Mouse (Mus musculus) embryonic stem cell, embryonic (primary cell): ENCODE measurements around the gene Mnd1.

ENCODE experiments used
- CTCF ChIA-PET, 4 experiments: fragments of 300-600 bp in 2 of 4; fragments of 350-600 bp in 2 of 4; sonication (Branson Sonifier 250); formaldehyde crosslinking; loops; one replicate each; lab custom pipeline; 2022; ENCODE audit warnings: inconsistent platforms in 2 of 4; lab: Charles Lee
- POLR2A ChIA-PET, 4 experiments: fragments of 300-600 bp in 2 of 4; fragments of 350-600 bp in 2 of 4; sonication (Branson Sonifier 250); formaldehyde crosslinking; loops; one replicate each; lab custom pipeline; 2022; ENCODE audit warnings: antibody characterized with exemption in 4 of 4, inconsistent platforms in 1 of 4; lab: Charles Lee

The Mnd1 gene

GRCm38 (mm10) chr3:84173581-84174154 lies 18.1 kb upstream of the Mnd1 start, which contains the start of gene Gm6525:
TSS of gene Gm6525 (plus strand) at chr3:84174104.
- ChIA-PET POLR2A (interaction anchor here in 2 of 4 experiments (0.7 to 1.4 kb wide), 5 partner anchors 9 to 131 kb away, joined by 3 to 4 read pairs (median 3); partner anchors contain the start of gene Mnd1 (in 1 of the 2)), CTCF (interaction anchor here (0.7 to 4.1 kb wide), 6 partner anchors 131 to 141 kb away, joined by 4 to 33 read pairs (median 6); no protein-coding TSS in a partner anchor)

GRCm38 (mm10) chr3:84172406-84172805 lies 16.8 kb upstream of the Mnd1 start:
- ChIA-PET CTCF (interaction anchor here (0.6 to 4.1 kb wide), 5 partner anchors 142 to 231 kb away, joined by 3 to 33 read pairs (median 4); no protein-coding TSS in a partner anchor), POLR2A (interaction anchor here in 3 of 4 experiments (0.6 to 1.2 kb wide), 4 partner anchors 9 to 379 kb away, joined by 3 to 5 read pairs (median 4); no protein-coding TSS in a partner anchor)

- ChIA-PET CTCF (interaction anchor here (0.6 to 2.2 kb wide), 23 partner anchors 12 to 329 kb away, joined by 3 to 13 read pairs (median 4); partner anchors contain the start of genes Tlr2 (in 1 of the 4) and Tmem131l (in 1 of the 4)), POLR2A (interaction anchor here in 3 of 4 experiments (0.6 to 2.0 kb wide), 4 partner anchors 14 to 385 kb away, joined by 3 to 6 read pairs (median 4); no protein-coding TSS in a partner anchor)
Measured at GRCm38 (mm10) chr3:84169393-84170005, 13.9 kb upstream of the Mnd1 start.

- POLR2A ChIA-PET = interaction anchor here in 3 of 4 experiments (0.6 to 2.0 kb wide), 3 partner anchors 13 to 385 kb away, joined by 4 to 6 read pairs (median 5); no protein-coding TSS in a partner anchor
- CTCF ChIA-PET = interaction anchor here (0.7 to 2.2 kb wide), 17 partner anchors 12 to 328 kb away, joined by 3 to 13 read pairs (median 5); partner anchors contain the start of gene Tlr2 (in 1 of the 4)
Measured at GRCm38 (mm10) chr3:84168943-84169342, 13.4 kb upstream of the Mnd1 start.

- POLR2A ChIA-PET = interaction anchor here in 1 of 4 experiments (0.7 kb wide), 1 partner anchor 15 kb away, joined by 3 read pairs; no protein-coding TSS in a partner anchor
- CTCF ChIA-PET = interaction anchor here in 1 of 4 experiments (0.6 kb wide), 1 partner anchor 401 kb away, joined by 6 read pairs; no protein-coding TSS in a partner anchor
Measured at GRCm38 (mm10) chr3:84166073-84166472, 10.5 kb upstream of the Mnd1 start.

- ChIA-PET POLR2A (no interaction called here), CTCF (no interaction called here)
Measured at GRCm38 (mm10) chr3:84165391-84165790, 9.8 kb upstream of the Mnd1 start.

GRCm38 (mm10) chr3:84157559-84158350 lies 2.2 kb upstream of the Mnd1 start:
- CTCF ChIA-PET = interaction anchor here in 2 of 4 experiments (0.6 to 1.7 kb wide), 2 partner anchors 12 to 469 kb away, joined by 3 to 4 read pairs; no protein-coding TSS in a partner anchor
- POLR2A ChIA-PET = interaction anchor here in 1 of 4 experiments (1.2 kb wide), 1 partner anchor 24 kb away, joined by 3 read pairs; no protein-coding TSS in a partner anchor

- POLR2A ChIA-PET = interaction anchor here in 1 of 4 experiments (1.2 kb wide), 1 partner anchor 25 kb away, joined by 3 read pairs; no protein-coding TSS in a partner anchor
- CTCF ChIA-PET = interaction anchor here in 2 of 4 experiments (1.6 to 1.7 kb wide), 2 partner anchors 12 to 156 kb away, joined by 4 read pairs; no protein-coding TSS in a partner anchor
Measured at GRCm38 (mm10) chr3:84157011-84157410, 1.4 kb upstream of the Mnd1 start.

- ChIA-PET POLR2A (interaction anchor here in 3 of 4 experiments (0.7 to 1.5 kb wide), 17 partner anchors 14 to 319 kb away, joined by 3 to 7 read pairs (median 3); partner anchors contain the start of gene Trim2 (in 1 of the 3)), CTCF (interaction anchor here (0.6 to 1.6 kb wide), 12 partner anchors 28 to 354 kb away, joined by 3 to 7 read pairs (median 3); no protein-coding TSS in a partner anchor)
Measured at GRCm38 (mm10) chr3:84156105-84156504, 519 bp upstream of the Mnd1 start.

- POLR2A ChIA-PET = interaction anchor here in 3 of 4 experiments (0.6 to 1.5 kb wide), 8 partner anchors 18 to 926 kb away, joined by 3 to 7 read pairs (median 4); no protein-coding TSS in a partner anchor
- CTCF ChIA-PET = interaction anchor here in 3 of 4 experiments (0.5 to 1.5 kb wide), 5 partner anchors 64 to 595 kb away, joined by 3 to 7 read pairs (median 4); no protein-coding TSS in a partner anchor
Measured at GRCm38 (mm10) chr3:84155146-84155545, 440 bp downstream of the Mnd1 start.

- ChIA-PET POLR2A (interaction anchor here in 3 of 4 experiments (0.6 to 1.5 kb wide), 3 partner anchors 40 to 239 kb away, joined by 3 to 7 read pairs (median 4); no protein-coding TSS in a partner anchor), CTCF (interaction anchor here in 2 of 4 experiments (0.5 to 0.8 kb wide), 2 partner anchors 67 to 595 kb away, joined by 4 to 5 read pairs; no protein-coding TSS in a partner anchor)
Measured at GRCm38 (mm10) chr3:84154721-84155141, 855 bp downstream of the Mnd1 start.

- CTCF ChIA-PET = no interaction called here
- POLR2A ChIA-PET = no interaction called here
Measured at GRCm38 (mm10) chr3:84149831-84150230, 5.8 kb downstream of the Mnd1 start.

- POLR2A ChIA-PET = no interaction called here
Measured at GRCm38 (mm10) chr3:84140947-84141346, 14.6 kb downstream of the Mnd1 start.

GRCm38 (mm10) chr3:84136509-84136908 lies 19.1 kb downstream of the Mnd1 start:
- ChIA-PET POLR2A (interaction anchor here in 1 of 4 experiments (1.1 kb wide), 2 partner anchors 17 to 19 kb away, joined by 3 to 6 read pairs; partner anchors contain the start of gene Mnd1), CTCF (interaction anchor here in 1 of 4 experiments (0.6 kb wide), 1 partner anchor 235 kb away, joined by 13 read pairs; no protein-coding TSS in a partner anchor)

More at GRCm38 (mm10) chr3:84140947-84141346, 14.6 kb downstream of the Mnd1 start:
- CTCF ChIA-PET = interaction anchor here in 1 of 4 experiments (0.6 kb wide), 1 partner anchor 1043 kb away, joined by 3 read pairs; no protein-coding TSS in a partner anchor

- POLR2A ChIA-PET = interaction anchor here in 2 of 4 experiments (1.1 to 1.9 kb wide), 2 partner anchors 17 kb away, joined by 3 to 4 read pairs; no protein-coding TSS in a partner anchor
Measured at GRCm38 (mm10) chr3:84135933-84136332, 19.7 kb downstream of the Mnd1 start.

GRCm38 (mm10) chr3:84135387-84135786 lies 20.2 kb downstream of the Mnd1 start:
- CTCF ChIA-PET = interaction anchor here in 2 of 4 experiments (0.9 to 1.4 kb wide), 2 partner anchors 177 to 179 kb away, joined by 3 read pairs; no protein-coding TSS in a partner anchor
- POLR2A ChIA-PET = interaction anchor here in 2 of 4 experiments (1.1 to 1.9 kb wide), 2 partner anchors 18 kb away, joined by 3 to 4 read pairs; no protein-coding TSS in a partner anchor

More at GRCm38 (mm10) chr3:84135933-84136332, 19.7 kb downstream of the Mnd1 start:
- CTCF ChIA-PET = interaction anchor here in 1 of 4 experiments (1.4 kb wide), 1 partner anchor 177 kb away, joined by 3 read pairs; no protein-coding TSS in a partner anchor
